Mouse (Mus musculus) kidney, adult 18-20 months (tissue): Measurements from ENCODE around the gene Gm49387.

ENCODE experiments used
- DNase-seq: peaks from one replicate; pipeline ENCODE4 v3.0.0; 2021

Gene Gm49387

GRCm38 (mm10) chr14:31661671-31662554 is 21.2 kb upstream of the Gm49387 start:
- DNase-seq: peak; percentile 88

- DNase-seq: no peak
These were observed 19.8 kb upstream of the Gm49387 start for GRCm38 (mm10) chr14:31660312-31661093.

DNA sequence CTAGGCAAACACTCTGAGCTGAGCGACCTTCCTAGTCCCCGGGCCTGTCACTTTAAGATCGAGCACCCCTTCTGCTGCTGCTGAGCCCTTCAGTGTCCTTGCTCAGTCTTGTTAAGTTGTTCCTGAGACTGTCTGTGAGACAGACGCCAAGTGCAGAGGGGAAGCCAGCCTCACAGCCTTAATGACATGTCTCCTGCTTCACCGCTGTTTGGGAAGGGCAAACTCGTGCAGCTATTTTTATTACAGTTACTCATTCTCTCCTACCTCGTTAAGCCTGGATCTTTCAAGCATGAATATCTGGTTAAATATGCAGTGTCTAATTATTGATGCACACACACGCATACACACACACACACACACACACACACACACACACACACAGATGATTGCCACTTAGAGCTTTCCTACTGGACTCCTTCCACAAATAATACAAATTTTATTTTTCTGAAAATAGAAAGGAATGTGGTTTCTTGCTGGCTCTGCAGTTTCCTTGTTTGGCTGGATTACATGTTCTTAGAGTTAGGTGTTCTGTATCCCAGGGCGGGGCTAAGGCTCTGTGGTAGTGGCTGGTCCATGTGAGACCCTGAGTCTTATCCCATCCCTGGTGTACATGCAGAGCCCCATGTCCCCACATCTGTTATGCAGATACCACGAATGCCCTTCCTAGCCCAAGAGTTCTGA is 19.0 kb upstream of the Gm49387 start:
- peak; percentile 63 for DNase-seq

- DNase-seq: no peak
These were observed 17.5 kb upstream of the Gm49387 start for GRCm38 (mm10) chr14:31658126-31658680.

DNA sequence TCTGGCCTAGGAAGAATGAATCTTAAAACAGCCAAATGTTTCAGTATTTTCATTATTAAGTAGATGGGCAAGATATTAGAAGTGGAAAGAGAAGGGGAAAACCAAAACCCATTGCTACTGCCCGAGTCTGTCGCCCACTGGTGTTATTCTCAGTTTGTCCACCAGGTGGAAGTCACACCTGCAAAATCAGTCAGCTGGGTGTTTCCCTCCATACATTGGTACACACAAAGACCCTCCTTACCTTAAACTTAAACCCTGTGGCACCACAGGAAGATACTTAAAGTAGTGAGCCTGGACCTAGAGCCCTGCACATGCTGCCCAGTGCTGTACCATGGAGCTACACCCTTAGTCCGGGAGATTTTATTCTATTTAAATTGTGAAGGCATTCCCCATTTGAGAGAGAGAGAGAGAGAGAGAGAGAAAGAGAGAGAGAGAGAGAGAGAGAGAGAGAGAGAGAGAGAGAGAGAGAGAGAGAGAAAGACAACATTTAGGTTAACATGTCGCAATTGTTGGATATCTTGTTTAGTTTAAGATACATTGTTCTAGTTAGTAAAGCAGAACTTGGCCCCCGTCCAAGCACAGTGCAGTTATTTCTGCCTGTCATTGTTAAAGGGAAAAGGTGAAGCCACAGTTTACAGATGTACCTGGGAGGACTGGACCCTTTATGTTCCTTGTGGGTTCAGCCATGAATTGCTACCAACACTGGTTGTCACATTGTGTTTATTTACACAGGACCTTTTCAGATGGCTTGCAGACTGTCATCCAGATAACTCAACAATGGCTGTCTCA is 16.4 kb upstream of the Gm49387 start:
- peak; percentile 81 for DNase-seq

GRCm38 (mm10) chr14:31656386-31656785 is 15.7 kb upstream of the Gm49387 start:
- DNase-seq: no peak

GRCm38 (mm10) chr14:31655406-31655805 is 14.7 kb upstream of the Gm49387 start:
- DNase-seq: no peak

GRCm38 (mm10) chr14:31654816-31655215 is 14.1 kb upstream of the Gm49387 start:
- peak; percentile 38 for DNase-seq

DNA sequence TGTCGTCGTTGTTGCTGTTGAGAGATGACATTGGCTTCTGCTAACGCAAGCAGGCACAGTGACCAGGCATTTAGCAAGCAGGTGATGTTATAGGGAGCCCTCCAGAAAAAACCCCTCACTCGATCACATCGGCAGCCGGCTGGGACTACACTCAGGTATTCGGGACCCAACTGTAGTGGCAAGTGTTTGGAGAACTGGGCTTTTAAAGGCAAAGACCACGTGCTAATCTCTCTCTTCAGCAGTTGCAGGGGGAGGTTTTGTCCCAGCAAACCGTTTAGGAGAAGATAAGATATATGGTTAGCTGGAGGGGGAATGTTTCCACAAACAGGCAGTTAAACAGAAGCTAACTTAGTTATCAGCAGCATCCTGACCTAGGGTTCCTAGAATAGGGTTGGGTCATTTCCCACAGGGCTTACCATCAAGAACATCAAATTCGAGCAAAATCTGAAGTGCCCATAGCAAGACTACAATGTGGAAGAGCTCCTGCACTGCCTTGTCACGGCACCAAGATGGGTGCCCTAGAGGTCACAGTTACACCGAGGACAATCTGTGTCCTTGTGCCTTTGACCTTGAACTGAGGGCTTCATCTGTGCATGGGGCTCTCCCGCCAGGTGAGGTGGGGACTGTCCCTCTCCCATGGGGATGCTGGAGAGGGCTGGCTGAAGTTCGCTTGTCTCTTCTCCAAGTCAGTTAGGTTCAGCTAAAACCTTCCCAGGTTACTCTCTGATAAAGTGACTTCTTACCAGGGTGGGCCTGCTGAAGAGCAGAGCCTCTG is 12.6 kb upstream of the Gm49387 start:
- no peak for DNase-seq

DNA sequence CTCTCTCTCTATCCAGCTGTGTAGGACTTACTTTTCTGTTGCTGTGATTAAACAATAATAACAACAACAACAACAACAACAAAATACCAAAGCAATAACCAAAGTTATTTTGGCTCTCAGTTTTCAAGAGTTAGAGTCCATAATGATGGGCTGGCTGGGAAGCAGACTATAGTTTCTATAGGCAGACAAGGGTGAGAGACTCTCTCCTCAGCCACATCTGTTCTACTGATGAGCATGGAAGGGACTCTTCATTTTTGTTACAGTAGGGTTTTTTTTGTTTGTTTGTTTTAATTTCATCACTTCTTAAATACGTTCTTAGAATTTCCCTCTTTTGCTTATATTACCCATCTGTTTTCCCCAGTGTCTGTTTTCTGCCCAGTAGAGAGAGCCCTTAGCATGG is 11.9 kb upstream of the Gm49387 start:
- no peak for DNase-seq

- no peak for DNase-seq
These were observed 11.4 kb upstream of the Gm49387 start for GRCm38 (mm10) chr14:31652106-31652505.

DNA sequence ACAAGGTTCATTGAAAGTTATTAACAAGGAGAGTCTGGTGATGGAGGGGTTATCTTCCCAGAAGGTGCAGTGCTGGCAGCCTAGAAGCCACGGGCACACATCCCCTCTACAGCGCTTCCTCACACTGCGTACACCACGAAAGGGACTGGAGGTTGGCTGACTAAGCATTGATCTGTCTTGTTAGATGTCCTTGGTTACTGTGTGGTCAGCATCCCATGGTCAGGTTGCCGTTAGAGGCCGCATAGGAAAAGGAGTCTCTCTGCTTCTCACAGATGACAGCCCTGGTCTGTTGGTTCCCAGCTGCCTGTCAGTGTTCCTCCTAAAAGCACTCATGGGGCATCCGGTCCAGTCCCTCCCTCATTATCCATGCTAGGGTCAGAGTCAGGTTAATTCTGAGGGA is 10.5 kb upstream of the Gm49387 start:
- no peak for DNase-seq

DNA sequence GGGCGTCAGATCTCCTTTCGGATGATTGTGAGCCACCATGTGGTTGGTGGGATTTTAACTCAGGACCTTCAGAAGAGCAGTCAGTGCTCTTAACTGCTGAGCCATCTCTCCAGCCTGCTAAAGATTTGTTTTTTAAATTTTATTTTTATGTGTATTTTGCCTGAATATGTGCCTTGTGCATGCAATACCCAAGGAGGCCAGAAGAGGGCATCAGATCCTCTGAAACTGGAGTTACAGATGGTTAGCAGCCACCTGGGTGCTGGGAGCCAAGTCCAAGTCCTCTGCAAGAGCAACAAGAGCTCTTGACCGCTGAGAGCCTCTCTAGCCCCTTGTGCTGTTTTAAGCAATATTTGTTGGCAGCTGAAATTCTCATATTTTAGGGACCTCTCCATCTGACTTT is 9.7 kb upstream of the Gm49387 start:
- DNase-seq: no peak

DNA sequence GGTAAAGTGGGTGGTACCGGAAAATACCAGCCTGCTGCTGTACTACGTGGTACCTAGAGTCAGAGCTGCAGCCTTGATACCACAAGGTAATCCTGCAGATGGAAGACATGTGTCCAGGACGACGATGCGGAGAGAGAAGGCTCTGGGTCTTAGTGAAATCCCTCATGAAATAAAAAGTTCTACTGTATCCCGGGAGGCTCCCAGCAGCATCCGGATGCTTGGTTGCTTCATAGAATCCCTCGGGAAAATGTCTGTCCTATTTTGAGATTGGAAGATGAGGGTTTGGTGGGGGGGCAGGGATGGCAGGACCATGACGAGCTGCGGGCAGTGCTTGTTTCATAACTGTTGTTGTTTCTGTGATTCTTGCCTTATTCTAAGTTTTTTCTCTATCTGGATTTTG is 7.3 kb upstream of the Gm49387 start:
- no peak for DNase-seq

DNA sequence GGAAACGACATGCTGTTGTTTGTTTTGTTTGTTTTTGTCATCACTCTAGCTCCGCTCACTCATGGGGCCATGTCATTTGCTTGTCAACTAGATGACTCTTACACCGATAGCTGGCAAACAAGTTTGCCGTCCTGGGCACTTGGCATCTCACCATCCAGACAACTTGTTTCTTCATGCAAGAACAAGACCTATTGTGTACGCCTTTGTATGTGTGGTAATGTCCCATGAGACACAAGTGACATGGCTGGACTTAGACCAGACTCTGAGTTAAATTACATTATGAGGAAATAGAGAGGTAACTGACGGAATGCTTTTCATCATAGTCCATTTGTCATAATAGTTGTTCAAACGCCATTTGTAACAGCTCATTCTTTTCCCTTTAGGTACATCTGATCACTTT is 5.2 kb upstream of the Gm49387 start:
- no peak for DNase-seq

- no peak for DNase-seq
These were observed 4.4 kb upstream of the Gm49387 start for GRCm38 (mm10) chr14:31644931-31645547.

GRCm38 (mm10) chr14:31644183-31644830 is 3.6 kb upstream of the Gm49387 start:
- DNase-seq: peak; percentile 64

DNA sequence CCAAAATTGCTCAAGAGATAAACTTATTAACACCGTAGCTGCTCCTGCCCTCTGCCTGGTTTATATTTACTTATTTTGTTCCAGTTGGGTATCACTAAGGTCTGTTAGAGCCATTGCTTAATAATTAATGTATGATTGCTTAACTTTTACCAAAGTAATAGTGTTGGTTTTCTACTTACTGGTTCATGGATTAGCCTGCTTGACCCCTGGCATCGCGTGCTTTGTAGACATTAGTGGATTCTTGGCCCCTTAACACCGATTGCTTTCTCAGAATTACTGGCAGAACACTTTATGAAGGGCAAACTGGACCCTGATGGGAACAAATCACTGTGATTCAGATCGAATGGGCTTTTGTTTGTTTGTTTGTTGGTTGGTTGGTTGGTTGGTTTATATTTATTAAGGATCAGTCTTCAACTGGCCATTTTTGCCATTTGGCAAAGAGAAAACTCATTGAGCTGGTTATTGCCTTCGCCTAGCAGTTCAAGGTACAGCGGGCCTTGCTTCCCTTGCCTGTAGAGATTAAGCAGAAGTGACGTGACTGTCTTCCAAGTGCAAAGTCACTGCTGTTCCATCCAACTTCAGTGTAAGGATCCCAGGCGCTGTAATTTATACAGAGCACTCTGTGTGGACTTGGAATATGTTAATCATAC is 953 bp upstream of the Gm49387 start:
- DNase-seq: peak; percentile 67

DNA sequence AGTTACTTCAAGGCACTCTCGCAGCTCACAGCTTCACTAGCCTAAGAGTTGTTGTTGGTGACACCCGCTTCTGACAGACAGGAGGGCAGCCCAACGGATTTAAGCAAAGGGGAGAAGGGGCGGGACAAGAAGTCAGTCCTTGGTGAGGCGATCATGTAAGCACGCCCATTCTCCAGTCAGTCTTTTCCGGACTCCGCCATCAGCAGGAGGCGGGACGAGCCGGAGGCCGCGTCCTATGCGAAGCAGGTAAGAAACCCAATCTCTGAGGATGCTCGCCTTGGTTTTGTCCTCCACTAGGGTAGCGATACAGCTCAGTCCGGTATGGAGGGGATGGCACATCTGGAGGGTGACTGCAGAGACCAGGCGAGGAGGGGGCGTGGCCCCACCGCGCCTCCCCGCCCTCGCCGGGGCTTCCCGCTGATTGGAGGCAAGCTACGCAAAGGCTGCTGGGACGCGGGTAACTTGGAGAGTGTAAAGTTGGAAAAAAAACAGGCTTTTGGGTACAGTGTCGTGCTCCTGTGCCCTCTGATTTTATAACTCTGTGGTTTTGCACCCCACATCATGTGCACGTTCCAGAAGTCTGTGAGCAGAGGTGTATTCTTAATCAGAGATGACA is 320 bp upstream of the Gm49387 start, which contains the start of the genes Btd and Hacl1:
TSS of gene Btd (plus strand) at position 139 of the 616 bp plus-strand sequence.
TSS of gene Hacl1 (minus strand) at position 397 of the 616 bp plus-strand sequence.
- DNase-seq: peak; percentile 93
